Mouse (Mus musculus): ENCODE data around the gene Tvp23a.

DNA sequence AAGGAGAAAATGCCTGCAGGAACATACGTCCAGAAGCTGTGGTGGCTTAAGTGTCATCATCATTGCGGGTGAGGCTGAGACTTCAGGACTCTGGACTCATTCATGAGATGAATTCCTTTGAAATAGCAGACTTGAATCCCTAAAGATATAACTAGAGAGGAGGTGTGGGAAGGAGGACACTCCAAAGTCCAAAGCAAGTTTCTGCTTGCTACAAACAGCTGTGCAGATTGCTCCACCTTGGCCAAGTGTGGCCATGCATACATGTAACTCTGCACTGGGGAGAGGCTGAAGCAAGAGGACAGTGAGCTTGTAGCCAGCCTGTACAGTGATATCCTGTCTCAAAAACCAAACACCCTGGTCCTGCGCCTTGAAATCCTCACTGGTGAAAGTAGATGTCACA lies 24.8 kb upstream of the Tvp23a start:
- no peak for TF ChIP-seq GATA1 (IDR thresholded peaks at IDR 0.05; ENCODE audit: low read length)
- TF ChIP-seq TAL1 (IDR thresholded peaks at IDR 0.05; ENCODE audit: low read length): no peak

All from erythroblast, embryonic 14.5 days (primary cell).